Mouse (Mus musculus) embryonic facial prominence, embryonic 15.5 days (tissue): ENCODE results near the gene Aip. TPM values are rescaled to one million over a fixed set of nuclear protein-coding genes. Genes with fewer than 3 reads are reported as not detected.
"Not testable (repeated sequence)": the region's sequence is repeated elsewhere in the genome, so short reads cannot be mapped to it uniquely, and the experiment has no call there.

Experiments
- ATAC-seq: fragments of 200-750 bp; cut with Nextera tagmentation; 2 replicates; pipeline ENCODE4 v1.8.0; 2017; ENCODE audit warnings: low read depth, moderate TSS enrichment; ENCODE audit not compliant: insufficient number of reproducible peaks, low FRiP score, low TSS enrichment
- H3K27ac ChIP-seq: fragments of 300-500 bp; sonication (generic); replicated peaks from 2 replicates; pipeline ENCODE4 v1.5.1; 2015; ENCODE audit warnings: mild to moderate bottlenecking, inconsistent platforms
- H3K27me3 ChIP-seq: fragments of 300-500 bp; sonication (generic); 2 replicates; pipeline ENCODE4 v1.6.1; 2015; ENCODE audit warnings: inconsistent platforms
- H3K36me3 ChIP-seq: fragments of 300-500 bp; sonication (generic); 2 replicates; pipeline ENCODE4 v1.6.1; 2015; ENCODE audit warnings: mild to moderate bottlenecking, inconsistent platforms
- H3K4me1 ChIP-seq: fragments of 300-500 bp; sonication (generic); 2 replicates; pipeline ENCODE4 v1.6.1; 2015; ENCODE audit warnings: inconsistent platforms
- H3K4me2 ChIP-seq: fragments of 300-500 bp; sonication (generic); replicated peaks from 2 replicates; pipeline ENCODE4 v1.6.1; 2015; ENCODE audit warnings: mild to moderate bottlenecking, inconsistent platforms
- H3K4me3 ChIP-seq: fragments of 300-500 bp; sonication (generic); replicated peaks from 2 replicates; pipeline ENCODE4 v1.5.1; 2015; ENCODE audit warnings: mild to moderate bottlenecking, inconsistent platforms
- H3K9ac ChIP-seq: fragments of 300-500 bp; sonication (generic); 2 replicates; pipeline ENCODE4 v1.6.1; 2015; ENCODE audit warnings: inconsistent platforms
- H3K9me3 ChIP-seq: fragments of 300-500 bp; sonication (generic); replicated peaks from 2 replicates; pipeline ENCODE4 v1.6.1; 2016; ENCODE audit warnings: inconsistent platforms
- WGBS: fragments of 180-500 bp; shearing (Covaris S2); methylation state at CpG from one replicate; pipeline ENCODE4 v1.1.7; 2015; 5-methylcytosine and 5-hydroxymethylcytosine counted together
- polyA plus RNA-seq: library from polyadenylated mRNA; unstranded; fragments of >200 nt; fragmentation: Nextera tagmentation; extraction: Ambion mirVana; gene quantifications from 2 replicates; pipeline ENCODE4 v1.2.1, GENCODE M21; 2015

Gene Aip
- polyA plus RNA-seq, 1 experiment from 2014 or later: 98.5 TPM

GRCm38 (mm10) chr19:4130106-4130505, 4.4 kb upstream of the Aip start:
- H3K4me2 ChIP-seq: no peak overlapping the region
- no peak overlapping the region for H3K27ac ChIP-seq
- H3K36me3 ChIP-seq: peaks cover 44% of the 10 kb centered on the region
- 86% methylated on average over 4 of the region's 4 CpGs for WGBS
- no peaks in the 10 kb centered on the region for H3K27me3 ChIP-seq
- no peak overlapping the region for H3K4me3 ChIP-seq
- H3K9me3 ChIP-seq: no peaks in the 10 kb centered on the region
- peaks cover 17% of the 10 kb centered on the region for H3K4me1 ChIP-seq
- no peak for ATAC-seq
- H3K9ac ChIP-seq: no peak overlapping the region

DNA sequence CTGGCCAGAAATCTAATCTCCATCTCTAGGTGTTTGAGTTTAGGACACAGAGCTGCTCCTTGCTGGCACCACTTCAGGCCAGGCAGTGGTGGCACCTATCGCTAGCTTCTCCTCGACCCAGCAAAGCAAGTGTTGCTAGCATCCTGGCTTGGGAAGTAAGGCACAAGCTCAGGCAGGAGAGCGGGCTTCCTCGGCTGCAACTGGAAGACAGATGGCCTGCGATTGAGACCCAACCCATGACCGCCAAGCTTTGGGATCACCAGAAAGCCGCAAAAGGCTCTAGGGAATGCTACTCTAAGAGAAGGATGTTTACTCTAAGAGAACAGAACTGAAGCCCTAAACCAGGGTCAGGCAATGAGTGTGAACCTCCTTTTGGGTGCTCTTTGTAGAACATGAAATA, 3.8 kb upstream of the Aip start:
- no peak for ATAC-seq
- H3K27me3 ChIP-seq: no peaks in the 10 kb centered on the region
- H3K9me3 ChIP-seq: no peaks in the 10 kb centered on the region
- H3K4me2 ChIP-seq: no peak overlapping the region
- H3K4me1 ChIP-seq: peaks cover 23% of the 10 kb centered on the region
- H3K27ac ChIP-seq: no peak overlapping the region
- no peak overlapping the region for H3K4me3 ChIP-seq
- WGBS: 91% methylated on average over 7 of the region's 7 CpGs
- H3K9ac ChIP-seq: no peak overlapping the region
- peaks cover 44% of the 10 kb centered on the region for H3K36me3 ChIP-seq

DNA sequence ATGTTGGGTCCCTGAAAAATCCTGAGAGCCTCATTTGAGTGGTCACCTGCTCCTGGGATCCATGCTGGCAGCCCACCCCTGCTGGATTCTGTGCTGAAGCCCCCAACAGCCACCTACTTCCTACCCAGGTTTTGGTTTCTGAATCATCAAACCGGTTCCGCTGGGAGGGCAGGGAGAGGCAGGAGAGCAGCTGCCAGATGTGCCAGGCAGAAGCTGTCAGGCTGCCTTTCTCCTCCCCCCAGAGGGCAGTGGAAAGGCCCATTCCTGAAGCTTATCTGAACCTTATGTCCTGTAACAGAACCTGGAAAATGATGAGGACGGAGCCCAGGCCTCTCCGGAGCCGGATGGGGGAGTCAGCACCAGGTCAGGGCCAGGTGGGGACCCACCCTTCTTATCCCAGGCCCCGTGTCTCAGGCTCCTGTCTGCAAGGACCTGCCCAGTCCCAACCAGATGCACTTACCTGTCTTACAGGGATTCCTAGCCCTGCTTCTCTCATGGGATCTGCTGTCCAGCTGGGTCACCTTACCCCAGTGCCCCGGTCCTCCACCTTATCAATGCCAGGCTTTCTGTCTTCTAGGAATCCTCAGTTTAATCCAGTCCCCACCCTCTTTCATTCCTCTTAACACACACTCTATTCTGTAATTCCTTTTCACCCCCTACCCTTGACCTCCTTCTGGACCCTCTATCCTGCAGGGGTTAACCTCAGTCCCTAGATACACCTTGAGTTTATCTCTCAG, 1.3 kb upstream of the Aip start:
- Histone ChIP-seq H3K36me3 (peaks cover 34% of the 10 kb centered on the region), H3K4me1 (peaks cover 29% of the 10 kb centered on the region), H3K27ac (peak overlapping the region; percentile 83), H3K4me2 (peak overlapping the region; percentile 72), H3K27me3 (no peaks in the 10 kb centered on the region), H3K9ac (peak overlapping the region; percentile 81), H3K9me3 (no peaks in the 10 kb centered on the region), H3K4me3 (peak overlapping the region; percentile 85)
- no peak for ATAC-seq
- WGBS: 37% methylated on average over 7 of the region's 7 CpGs

- Histone ChIP-seq H3K27ac (peak overlapping the region; percentile 79), H3K9ac (0 out of 2 replicates have a peak overlapping the region, but pooled peaks have one; percentile 22), H3K36me3 (peaks cover 22% of the 10 kb centered on the region), H3K4me2 (peak overlapping the region; percentile 72), H3K4me3 (peak overlapping the region; percentile 85), H3K4me1 (peaks cover 37% of the 10 kb centered on the region)
- peak; percentile 11; the same call in 1 of the 2 replicates for ATAC-seq
- not testable (repeated sequence) for H3K9me3 ChIP-seq, H3K27me3 ChIP-seq
- WGBS: 17% methylated on average over 3 of the region's 4 CpGs
Observed at GRCm38 (mm10) chr19:4125268-4125667, 390 bp downstream of the Aip start.

DNA sequence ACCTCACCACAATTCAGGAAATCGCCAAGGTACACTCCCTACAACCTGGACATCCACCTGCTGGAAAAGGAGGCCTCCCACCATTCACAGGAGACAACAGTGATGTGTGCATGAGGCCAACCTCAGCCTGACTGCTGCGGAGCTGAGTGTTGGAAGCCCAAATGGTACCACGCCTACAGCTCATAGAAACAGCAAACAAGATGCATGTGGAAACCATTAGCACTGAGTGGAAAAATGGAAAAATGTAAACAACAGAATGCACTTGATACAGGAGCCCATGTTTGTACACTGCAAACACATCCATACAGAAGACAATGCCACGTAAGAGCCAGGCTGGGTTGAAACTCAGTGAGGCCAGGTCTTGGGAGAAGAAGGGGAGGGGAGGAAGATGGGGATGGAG, 1.2 kb downstream of the Aip start:
- H3K4me3 ChIP-seq: 0 out of 2 replicates have a peak overlapping the region, but pooled peaks have one; percentile 16
- H3K27me3 ChIP-seq: no peaks in the 10 kb centered on the region
- ATAC-seq: no peak
- peaks cover 14% of the 10 kb centered on the region for H3K36me3 ChIP-seq
- H3K4me2 ChIP-seq: peak overlapping the region; percentile 72
- 51% methylated on average over 4 of the region's 4 CpGs for WGBS
- H3K4me1 ChIP-seq: peaks cover 44% of the 10 kb centered on the region
- H3K9ac ChIP-seq: no peak overlapping the region
- H3K9me3 ChIP-seq: no peaks in the 10 kb centered on the region
- H3K27ac ChIP-seq: peak overlapping the region; percentile 79

- no peaks in the 10 kb centered on the region for H3K27me3 ChIP-seq
- no peaks in the 10 kb centered on the region for H3K9me3 ChIP-seq
- no peak for ATAC-seq
- peaks cover 43% of the 10 kb centered on the region for H3K4me1 ChIP-seq
- no peak overlapping the region for H3K4me3 ChIP-seq
- H3K36me3 ChIP-seq: peaks cover 7% of the 10 kb centered on the region
- H3K27ac ChIP-seq: no peak overlapping the region
- H3K9ac ChIP-seq: no peak overlapping the region
- 82% methylated on average over 7 of the region's 7 CpGs for WGBS
- no peak overlapping the region for H3K4me2 ChIP-seq
Observed at GRCm38 (mm10) chr19:4122411-4123370, 3.0 kb downstream of the Aip start.

- H3K9me3 ChIP-seq, H3K27me3 ChIP-seq, H3K27ac ChIP-seq, H3K4me3 ChIP-seq, ATAC-seq, H3K9ac ChIP-seq, H3K4me2 ChIP-seq: not testable (repeated sequence)
- WGBS: 54% methylated on average over 6 of the region's 6 CpGs
- Histone ChIP-seq H3K36me3 (peaks cover 11% of the 10 kb centered on the region), H3K4me1 (peaks cover 35% of the 10 kb centered on the region)
Observed at GRCm38 (mm10) chr19:4121896-4122295, 3.8 kb downstream of the Aip start.

DNA sequence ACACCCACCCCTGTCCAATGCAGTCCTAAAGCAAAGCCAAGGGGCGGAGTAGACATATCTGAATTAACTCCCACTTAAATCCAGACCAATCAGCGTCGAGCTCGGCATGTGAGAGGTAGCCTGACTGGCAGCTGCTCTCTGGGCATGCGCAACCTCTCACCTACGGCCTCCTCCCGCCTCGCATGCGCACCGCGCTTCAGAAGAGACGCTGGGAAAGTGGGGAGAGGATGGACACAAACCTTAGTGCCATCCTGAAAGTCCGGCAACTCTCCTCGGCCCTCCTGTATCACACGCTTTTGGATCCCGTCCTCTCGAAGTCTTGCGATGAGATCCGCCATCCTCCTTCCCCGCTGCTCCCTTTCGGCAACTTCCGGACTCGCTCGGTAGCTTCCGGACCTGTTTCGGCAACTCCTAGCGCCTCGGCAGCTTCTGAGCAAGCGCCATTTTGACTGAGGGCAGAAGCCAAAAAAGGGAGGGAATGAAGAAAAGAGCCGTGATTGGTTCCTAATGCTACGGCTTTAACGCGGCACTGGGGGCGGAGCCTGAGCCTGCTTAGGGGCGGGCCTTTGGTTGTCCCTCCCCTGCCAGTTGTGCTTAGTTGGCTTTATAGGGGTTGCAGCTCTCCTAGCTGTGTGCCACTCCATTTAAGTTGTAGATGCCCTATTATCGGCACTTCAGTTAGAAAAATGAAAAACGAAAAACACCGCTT, 4.4 kb downstream of the Aip start:
- ATAC-seq: peak; percentile 78
- 2% methylated on average over 38 of the region's 38 CpGs for WGBS
- H3K9me3 ChIP-seq: no peaks in the 10 kb centered on the region

GRCm38 (mm10) chr19:4120496-4120895, 5.2 kb downstream of the Aip start:
- Histone ChIP-seq H3K4me1 (peaks cover 29% of the 10 kb centered on the region), H3K9me3 (no peaks in the 10 kb centered on the region), H3K27ac (no peak overlapping the region), H3K9ac (no peak overlapping the region), H3K36me3 (peaks cover 22% of the 10 kb centered on the region), H3K4me2 (peak overlapping the region; percentile 53), H3K27me3 (no peaks in the 10 kb centered on the region), H3K4me3 (peak overlapping the region; percentile 53)
- WGBS: 93% methylated on average over 2 of the region's 2 CpGs
- ATAC-seq: no peak

More for the DNA sequence above, 4.4 kb downstream of the Aip start:
- Histone ChIP-seq H3K4me3 (peak overlapping the region; percentile 53), H3K27ac (peak overlapping the region; percentile 90), H3K36me3 (peaks cover 16% of the 10 kb centered on the region), H3K27me3 (no peaks in the 10 kb centered on the region), H3K4me2 (peak overlapping the region; percentile 53), H3K4me1 (peaks cover 29% of the 10 kb centered on the region), H3K9ac (peak overlapping the region; percentile 49; the same call in 1 of the 2 replicates)

DNA sequence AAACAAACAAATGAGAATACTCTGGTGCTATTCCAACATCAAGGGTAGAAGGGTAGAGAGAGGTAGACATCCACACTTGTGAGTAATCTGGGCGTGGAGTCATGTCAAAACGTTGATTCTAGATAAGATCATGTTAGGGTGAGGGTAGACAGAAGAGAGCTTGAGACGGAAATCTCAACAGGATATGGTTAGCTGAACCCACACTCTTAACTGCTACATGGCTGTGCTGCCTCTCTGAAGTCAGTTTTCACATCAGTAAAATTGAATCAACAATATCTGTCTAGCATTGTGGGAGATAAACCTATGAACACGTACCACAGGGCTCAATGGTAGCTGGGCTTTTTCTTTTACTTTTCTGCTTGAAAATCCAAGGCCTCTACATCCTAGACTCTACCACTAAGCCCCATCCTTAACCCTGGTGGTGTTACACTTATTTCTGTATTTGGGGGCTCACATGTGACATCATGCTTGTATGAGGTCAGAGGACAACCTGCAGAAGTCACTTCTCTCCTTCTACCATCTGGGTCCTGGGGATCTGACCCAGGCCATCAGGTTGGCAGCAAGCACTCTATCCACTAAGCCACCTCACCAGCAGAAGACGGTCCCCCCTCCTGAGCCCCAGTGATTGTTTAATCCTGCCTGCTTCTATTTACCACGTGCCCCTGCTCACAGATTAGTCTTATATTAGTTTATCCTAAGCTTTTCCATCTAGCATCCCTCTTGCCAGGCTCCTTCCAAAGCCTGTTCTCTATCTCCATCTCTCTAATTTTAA, 5.8 kb downstream of the Aip start:
- WGBS: 77% methylated on average over 6 of the region's 6 CpGs
- Histone ChIP-seq H3K27ac (no peak overlapping the region), H3K4me1 (peaks cover 25% of the 10 kb centered on the region), H3K4me2 (peak overlapping the region; percentile 53), H3K9me3 (no peaks in the 10 kb centered on the region), H3K4me3 (no peak overlapping the region; the same call in 1 of the 2 replicates), H3K36me3 (peaks cover 28% of the 10 kb centered on the region), H3K9ac (no peak overlapping the region), H3K27me3 (no peaks in the 10 kb centered on the region)
- no peak for ATAC-seq
